In genomic region chr17:23806867-23807266, GRCm38 (mm10) we compare ENCODE assay signal across 9 mouse cellular contexts. TPM values are rescaled to one million over a fixed set of nuclear protein-coding genes. Genes with fewer than 3 reads are reported as not detected.
DNase-seq lines count a peak whose midpoint lies in the region; ATAC-seq and TF ChIP-seq lines count a peak whose summit lies in the region.
"Had no signal": no experiment of that assay in that cellular context is flagged by ENCODE, and none has a peak within 500 bp of the region (broad histone marks: within the 10 kb centered on the region; RNA-seq: fewer than 3 reads in every experiment).

No protein-coding gene starts in this region.

- 84% methylated on average over 25 of the region's 25 CpGs for WGBS in hindbrain, embryonic 10.5 days
- WGBS in hindbrain, embryonic 11.5 days = 87% methylated on average over 25 of the region's 25 CpGs
- WGBS in forebrain, postnatal 0 days = 72% methylated on average over 25 of the region's 25 CpGs
- WGBS in kidney, embryonic 15.5 days = 59% methylated on average over 25 of the region's 25 CpGs

- H3K9me3 ChIP-seq in hindbrain, embryonic 10.5 days = no peaks in the 10 kb centered on the region
- no peaks in the 10 kb centered on the region for H3K9me3 ChIP-seq in hindbrain, embryonic 11.5 days (ENCODE audit: control insufficient read depth, low read length)
- H3K9me3 ChIP-seq in forebrain, postnatal 0 days (ENCODE audit: low read length) = no peaks in the 10 kb centered on the region
- no peaks in the 10 kb centered on the region for H3K9me3 ChIP-seq in kidney, embryonic 15.5 days (replicated peaks)

- DNase-seq in hindbrain, embryonic 10.5 days (ENCODE audit: low spot score) = no peak
- DNase-seq in hindbrain, embryonic 11.5 days (ENCODE audit: low spot score) = no peak
- DNase-seq in R1 (ENCODE audit: low read depth, low spot score) = peak; percentile 73
- no peak for DNase-seq in forebrain, postnatal 0 days
- DNase-seq in gastrocnemius, adult 18-20 months (ENCODE audit: low spot score) = no peak
- no peak for DNase-seq in MN1 (ENCODE audit: low spot score)

- peaks cover 54% of the 10 kb centered on the region for H3K36me3 ChIP-seq in hindbrain, embryonic 10.5 days
- H3K36me3 ChIP-seq in hindbrain, embryonic 11.5 days (ENCODE audit: control insufficient read depth, insufficient read depth, low read length) = peaks cover 16% of the 10 kb centered on the region
- H3K36me3 ChIP-seq in forebrain, postnatal 0 days (ENCODE audit: insufficient read depth) = peaks cover 43% of the 10 kb centered on the region
- H3K36me3 ChIP-seq in kidney, embryonic 15.5 days = peaks cover 52% of the 10 kb centered on the region

- H3K27ac ChIP-seq in hindbrain, embryonic 10.5 days = no peak overlapping the region
- H3K27ac ChIP-seq in hindbrain, embryonic 11.5 days (ENCODE audit: low read depth, low read length) = no peak overlapping the region
- no peak overlapping the region for H3K27ac ChIP-seq in forebrain, postnatal 0 days (ENCODE audit: low read depth, low read length)
- H3K27ac ChIP-seq in kidney, embryonic 15.5 days = peak overlapping the region; percentile 56
- H3K27ac ChIP-seq: macrophage had no signal

- no peak overlapping the region for H3K9ac ChIP-seq in hindbrain, embryonic 11.5 days (ENCODE audit: low read depth, low read length)
- H3K9ac ChIP-seq in forebrain, postnatal 0 days = no peak overlapping the region
- H3K9ac ChIP-seq in kidney, embryonic 15.5 days = peak overlapping the region; percentile 26; the same call in 1 of the 2 replicates

- ATAC-seq in hindbrain, embryonic 11.5 days (ENCODE audit: low FRiP score) = no peak
- no peak for ATAC-seq in forebrain, postnatal 0 days
- ATAC-seq in kidney, embryonic 15.5 days (replicated peaks; ENCODE audit: low FRiP score) = no peak
- ATAC-seq in megakaryocyte-erythroid progenitor cell, adult 5-6 weeks (replicated peaks; ENCODE audit: low FRiP score, low TSS enrichment, poor library complexity, severe bottlenecking) = peak; percentile 27

- H3K4me1 ChIP-seq in hindbrain, embryonic 10.5 days (replicated peaks) = peaks cover 33% of the 10 kb centered on the region
- H3K4me1 ChIP-seq in hindbrain, embryonic 11.5 days (replicated peaks; ENCODE audit: control insufficient read depth, insufficient read depth, low read length) = no peaks in the 10 kb centered on the region
- peaks cover 24% of the 10 kb centered on the region for H3K4me1 ChIP-seq in forebrain, postnatal 0 days (ENCODE audit: insufficient read depth)
- peaks cover 39% of the 10 kb centered on the region for H3K4me1 ChIP-seq in kidney, embryonic 15.5 days

- peak overlapping the region; percentile 99; the same call in 1 of the 2 replicates for H3K4me3 ChIP-seq in hindbrain, embryonic 10.5 days
- H3K4me3 ChIP-seq in hindbrain, embryonic 11.5 days (ENCODE audit: low read depth, low read length) = no peak overlapping the region
- H3K4me3 ChIP-seq in forebrain, postnatal 0 days (ENCODE audit: low read depth, low read length) = no peak overlapping the region
- H3K4me3 ChIP-seq in kidney, embryonic 15.5 days (replicated peaks) = peak overlapping the region; percentile 32

- no peak overlapping the region for H3K4me2 ChIP-seq in hindbrain, embryonic 11.5 days (replicated peaks; ENCODE audit: low read depth, low read length)
- peak overlapping the region; percentile 80; the same call in 1 of the 2 replicates for H3K4me2 ChIP-seq in forebrain, postnatal 0 days (ENCODE audit: low read depth)
- H3K4me2 ChIP-seq in kidney, embryonic 15.5 days = peak overlapping the region; percentile 77

- no peak for TF ChIP-seq CTCF in forebrain, postnatal 0 days (IDR thresholded peaks at IDR 0.05; ENCODE audit: low read depth)

- no peaks in the 10 kb centered on the region for H3K27me3 ChIP-seq in hindbrain, embryonic 10.5 days (ENCODE audit: insufficient read depth, poor library complexity, severe bottlenecking)
- H3K27me3 ChIP-seq in hindbrain, embryonic 11.5 days (ENCODE audit: control insufficient read depth, insufficient read depth, low read length) = no peaks in the 10 kb centered on the region
- H3K27me3 ChIP-seq in forebrain, postnatal 0 days (ENCODE audit: insufficient read depth, low read length) = no peaks in the 10 kb centered on the region
- no peaks in the 10 kb centered on the region for H3K27me3 ChIP-seq in kidney, embryonic 15.5 days

RNA-seq across cellular contexts. Expression of gene Srrm2, which starts 16.5 kb away (rescaled TPM):
- polyA plus RNA-seq in hindbrain, embryonic 10.5 days (2016; fragmentation: Nextera tagmentation; extraction: Ambion mirVana) = 517 and 570 TPM in 2 replicates
- polyA plus RNA-seq in hindbrain, embryonic 11.5 days (2014; fragmentation: Nextera tagmentation; extraction: Ambion mirVana) = 427 and 573 TPM in 2 replicates
- 106 and 147 TPM in 2 replicates for total RNA-seq in forebrain, postnatal 0 days (2014; rRNA removed)
- polyA plus RNA-seq in forebrain, postnatal 0 days (2015; fragmentation: Nextera tagmentation; extraction: Ambion mirVana) = 218 and 384 TPM in 2 replicates
- 496 and 536 TPM in 2 replicates for polyA plus RNA-seq in kidney, embryonic 15.5 days (2015; fragmentation: Nextera tagmentation; extraction: Ambion mirVana)
- total RNA-seq in megakaryocyte-erythroid progenitor cell, adult 5-6 weeks (2014; fragmentation: Nextera tagmentation) = 699 and 735 TPM in 2 replicates
- total RNA-seq in megakaryocyte-erythroid progenitor cell, adult 5-6 weeks (2017) = 134 and 162 TPM in 2 replicates
- total RNA-seq in gastrocnemius, adult 18-20 months (2021) = 100 to 1,000 TPM; 145 to 160 TPM

RNA-seq across cellular contexts. Expression of gene Flywch2, which starts 21.0 kb away (rescaled TPM):
- polyA plus RNA-seq in hindbrain, embryonic 10.5 days (2016; fragmentation: Nextera tagmentation; extraction: Ambion mirVana) = 22.9 and 34.9 TPM in 2 replicates
- polyA plus RNA-seq in hindbrain, embryonic 11.5 days (2014; fragmentation: Nextera tagmentation; extraction: Ambion mirVana) = 27.7 and 30.5 TPM in 2 replicates
- total RNA-seq in forebrain, postnatal 0 days (2014; rRNA removed) = 55.0 and 69.2 TPM in 2 replicates
- 77.4 and 79.2 TPM in 2 replicates for polyA plus RNA-seq in forebrain, postnatal 0 days (2015; fragmentation: Nextera tagmentation; extraction: Ambion mirVana)
- 35.0 and 37.4 TPM in 2 replicates for polyA plus RNA-seq in kidney, embryonic 15.5 days (2015; fragmentation: Nextera tagmentation; extraction: Ambion mirVana)
- 3.1 and 5.6 TPM in 2 replicates for total RNA-seq in megakaryocyte-erythroid progenitor cell, adult 5-6 weeks (2014; fragmentation: Nextera tagmentation)
- total RNA-seq in megakaryocyte-erythroid progenitor cell, adult 5-6 weeks (2017) = not detected in 2 replicates
- total RNA-seq in gastrocnemius, adult 18-20 months (2021) = not detected

RNA-seq across cellular contexts. Expression of gene Elob, which starts 22.1 kb away (rescaled TPM):
- 1,118 and 1,222 TPM in 2 replicates for polyA plus RNA-seq in hindbrain, embryonic 10.5 days (2016; fragmentation: Nextera tagmentation; extraction: Ambion mirVana)
- 1,090 and 1,145 TPM in 2 replicates for polyA plus RNA-seq in hindbrain, embryonic 11.5 days (2014; fragmentation: Nextera tagmentation; extraction: Ambion mirVana)
- total RNA-seq in forebrain, postnatal 0 days (2014; rRNA removed) = 1,186 and 1,488 TPM in 2 replicates
- 1,394 and 1,814 TPM in 2 replicates for polyA plus RNA-seq in forebrain, postnatal 0 days (2015; fragmentation: Nextera tagmentation; extraction: Ambion mirVana)
- 999 and 1,052 TPM in 2 replicates for polyA plus RNA-seq in kidney, embryonic 15.5 days (2015; fragmentation: Nextera tagmentation; extraction: Ambion mirVana)
- total RNA-seq in megakaryocyte-erythroid progenitor cell, adult 5-6 weeks (2014; fragmentation: Nextera tagmentation) = 466 and 512 TPM in 2 replicates
- 101 and 114 TPM in 2 replicates for total RNA-seq in megakaryocyte-erythroid progenitor cell, adult 5-6 weeks (2017)
- 100 to 1,000 TPM; 394 to 418 TPM for total RNA-seq in gastrocnemius, adult 18-20 months (2021)

RNA-seq across cellular contexts. Expression of gene Prss33, which starts 29.0 kb away (rescaled TPM):
- 0.24 TPM in 1 of 2 replicates, not detected in the other for polyA plus RNA-seq in hindbrain, embryonic 10.5 days (2016; fragmentation: Nextera tagmentation; extraction: Ambion mirVana)
- polyA plus RNA-seq in hindbrain, embryonic 11.5 days (2014; fragmentation: Nextera tagmentation; extraction: Ambion mirVana) = 0.14 TPM in 1 of 2 replicates, not detected in the other
- not detected in 2 replicates for total RNA-seq in forebrain, postnatal 0 days (2014; rRNA removed)
- polyA plus RNA-seq in forebrain, postnatal 0 days (2015; fragmentation: Nextera tagmentation; extraction: Ambion mirVana) = not detected in 2 replicates
- polyA plus RNA-seq in kidney, embryonic 15.5 days (2015; fragmentation: Nextera tagmentation; extraction: Ambion mirVana) = 0.18 TPM in 1 of 2 replicates, not detected in the other
- not detected in 2 replicates for total RNA-seq in megakaryocyte-erythroid progenitor cell, adult 5-6 weeks (2014; fragmentation: Nextera tagmentation)
- total RNA-seq in megakaryocyte-erythroid progenitor cell, adult 5-6 weeks (2017) = not detected in 2 replicates
- total RNA-seq in gastrocnemius, adult 18-20 months (2021) = not detected
- polyA plus RNA-seq: macrophage had no signal

RNA-seq across cellular contexts. Expression of gene Flywch1, which starts 35.5 kb away (rescaled TPM):
- 181 and 211 TPM in 2 replicates for polyA plus RNA-seq in hindbrain, embryonic 10.5 days (2016; fragmentation: Nextera tagmentation; extraction: Ambion mirVana)
- polyA plus RNA-seq in hindbrain, embryonic 11.5 days (2014; fragmentation: Nextera tagmentation; extraction: Ambion mirVana) = 127 and 135 TPM in 2 replicates
- 167 and 189 TPM in 2 replicates for total RNA-seq in forebrain, postnatal 0 days (2014; rRNA removed)
- 117 and 135 TPM in 2 replicates for polyA plus RNA-seq in forebrain, postnatal 0 days (2015; fragmentation: Nextera tagmentation; extraction: Ambion mirVana)
- polyA plus RNA-seq in kidney, embryonic 15.5 days (2015; fragmentation: Nextera tagmentation; extraction: Ambion mirVana) = 89.5 and 91.0 TPM in 2 replicates
- 7.6 and 11.7 TPM in 2 replicates for total RNA-seq in megakaryocyte-erythroid progenitor cell, adult 5-6 weeks (2014; fragmentation: Nextera tagmentation)
- 12.5 and 15.4 TPM in 2 replicates for total RNA-seq in megakaryocyte-erythroid progenitor cell, adult 5-6 weeks (2017)
- total RNA-seq in gastrocnemius, adult 18-20 months (2021) = 10 to 100 TPM; 50.0 to 59.2 TPM

Comparison
In these comparisons a context has a peak if more than half of its experiments do, and no peak if none do; other contexts are left out.
1. H3K4me3 ChIP-seq: peak in hindbrain, embryonic 10.5 days (single experiment) and kidney, embryonic 15.5 days (single experiment); none in hindbrain, embryonic 11.5 days (single experiment) and forebrain, postnatal 0 days (single experiment).